Mouse (Mus musculus) cerebellum, adult 9-10 months (tissue): Measurements from ENCODE around the gene Tgfbi.

Experiments used
- DNase-seq: peaks from one replicate; pipeline ENCODE4 v3.0.0; 2022

Gene Tgfbi

GRCm38 (mm10) chr13:56644031-56644430 is 34.7 kb downstream of the Tgfbi start:
- DNase-seq, result no peak

DNA sequence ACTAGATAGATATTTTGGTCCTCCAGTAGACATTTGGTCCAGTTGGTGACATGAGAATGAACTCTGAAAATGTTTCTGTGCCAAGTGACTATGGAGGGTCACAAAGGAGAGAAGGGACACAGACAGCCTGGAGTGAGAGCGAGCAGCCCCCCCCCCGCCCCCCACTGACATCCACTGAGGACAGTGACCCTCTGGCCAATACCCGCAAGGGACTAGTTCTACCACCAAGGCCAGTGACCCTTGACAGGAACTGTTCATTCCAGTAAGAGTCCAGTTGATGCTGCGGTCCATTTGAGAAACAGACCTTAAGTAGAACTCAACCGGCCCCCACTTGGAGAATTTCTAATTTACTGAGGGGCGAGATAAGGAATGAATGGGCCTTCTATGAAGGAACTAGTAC is 36.4 kb downstream of the Tgfbi start:
- DNase-seq, result no peak

- no peak for DNase-seq
Measured at GRCm38 (mm10) chr13:56647597-56648405, 38.5 kb downstream of the Tgfbi start.

DNA sequence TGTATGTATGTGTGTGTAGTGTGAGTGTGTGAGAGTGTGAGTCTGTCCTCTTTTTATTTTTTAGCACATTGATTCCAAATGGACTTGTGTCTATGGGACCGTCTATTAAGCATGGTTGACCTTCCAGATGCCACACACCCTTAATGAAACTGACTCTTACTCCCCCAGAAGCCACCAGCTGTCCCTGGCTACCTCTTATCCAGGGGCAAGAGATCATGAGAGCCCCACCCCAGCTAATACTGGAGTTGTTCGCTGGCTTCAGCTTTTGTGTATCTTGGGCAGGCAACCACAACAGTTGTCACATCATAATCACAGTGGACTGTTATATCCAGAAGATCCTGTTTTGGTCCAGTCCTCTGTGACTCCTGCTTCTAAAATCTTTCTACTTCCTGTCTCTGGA is 40.7 kb downstream of the Tgfbi start:
- DNase-seq, result no peak

DNA sequence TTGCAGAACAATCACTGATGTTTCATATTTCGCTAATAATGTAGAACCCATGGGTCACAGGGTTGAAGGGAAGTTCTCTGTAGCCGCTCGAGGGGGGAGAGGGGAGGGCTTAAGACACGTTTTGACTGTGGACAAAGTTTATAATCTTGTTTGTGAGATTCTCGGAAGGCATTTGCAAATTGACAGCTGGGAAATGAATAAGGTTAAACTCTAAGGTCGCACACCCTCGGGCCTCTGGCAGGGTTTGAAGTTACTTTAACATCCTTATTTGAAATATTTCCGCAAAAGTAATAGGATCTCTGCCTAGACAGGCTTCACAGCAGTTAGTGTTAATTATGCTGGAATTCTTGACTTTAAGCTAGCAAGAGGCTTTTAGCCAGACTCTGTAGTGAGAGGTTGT is 43.1 kb downstream of the Tgfbi start:
- no peak for DNase-seq

GRCm38 (mm10) chr13:56654176-56654575 is 44.9 kb downstream of the Tgfbi start:
- DNase-seq, result no peak

DNA sequence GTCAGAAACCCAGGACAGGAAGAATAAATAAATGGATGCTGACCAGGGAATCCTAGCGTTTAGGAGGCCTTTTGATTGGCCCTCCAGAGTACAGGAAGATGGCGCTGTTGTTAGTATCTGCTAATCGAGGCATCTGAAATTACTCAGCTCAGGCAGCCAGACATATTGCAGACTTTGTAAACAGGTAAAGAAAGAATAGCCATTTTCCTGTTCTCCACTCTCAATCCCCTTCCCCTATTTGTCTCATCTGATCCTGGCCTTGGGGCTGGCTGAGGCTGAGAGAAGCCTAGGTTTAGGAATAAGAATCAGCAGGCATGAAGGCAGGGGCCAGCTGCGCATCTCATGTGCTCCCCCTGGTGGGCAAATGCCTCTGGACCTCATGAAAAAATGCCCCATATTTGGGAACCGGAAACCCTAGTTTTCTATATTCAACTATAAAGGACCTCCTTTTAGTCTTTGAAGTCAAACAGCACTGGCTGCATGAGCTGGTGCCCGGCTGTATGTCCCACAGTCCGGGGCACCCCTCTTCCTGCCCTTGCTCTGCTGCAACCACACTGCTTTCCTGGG is 48.7 kb downstream of the Tgfbi start:
- DNase-seq, result peak; percentile 56

GRCm38 (mm10) chr13:56658931-56659330 is 49.6 kb downstream of the Tgfbi start:
- no peak for DNase-seq

DNA sequence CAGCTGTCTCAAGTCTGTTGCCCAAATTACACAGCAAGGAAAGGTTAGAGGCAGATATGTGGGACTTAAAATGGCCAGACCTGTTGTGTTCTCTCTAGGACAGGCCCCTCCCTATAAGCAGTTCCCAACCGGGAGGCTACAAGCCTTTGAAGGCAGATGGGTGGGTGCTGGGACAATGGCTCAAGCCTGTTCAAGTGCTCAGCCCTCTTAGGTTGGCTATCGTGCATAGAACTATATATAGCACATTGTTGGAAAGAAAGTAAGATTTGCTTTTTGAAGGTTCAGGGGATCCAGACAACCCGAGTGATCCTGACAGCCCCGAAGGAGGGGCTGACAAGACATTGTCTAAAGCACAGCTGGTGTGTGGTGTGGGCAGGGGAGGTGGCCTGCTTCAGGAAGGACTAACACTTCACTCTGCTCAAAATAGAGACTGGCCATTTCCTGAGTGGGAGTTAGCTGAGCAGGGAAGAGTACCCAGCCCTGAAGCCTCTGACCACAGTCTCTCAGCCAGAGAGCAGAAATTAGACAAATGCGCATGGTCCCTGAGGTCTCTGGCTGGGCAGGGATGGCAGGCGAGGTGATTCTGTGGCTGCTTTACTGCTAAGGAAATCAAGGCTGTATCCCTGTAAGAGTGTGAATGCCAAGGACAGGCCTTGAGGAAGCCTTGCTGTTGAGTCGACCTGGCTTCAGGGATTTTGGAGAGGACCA is 52.7 kb downstream of the Tgfbi start:
- DNase-seq, result no peak

- peak; percentile 26 for DNase-seq
Measured at GRCm38 (mm10) chr13:56664256-56665170, 55.2 kb downstream of the Tgfbi start.

GRCm38 (mm10) chr13:56671206-56671605 is 61.9 kb downstream of the Tgfbi start:
- no peak for DNase-seq

DNA sequence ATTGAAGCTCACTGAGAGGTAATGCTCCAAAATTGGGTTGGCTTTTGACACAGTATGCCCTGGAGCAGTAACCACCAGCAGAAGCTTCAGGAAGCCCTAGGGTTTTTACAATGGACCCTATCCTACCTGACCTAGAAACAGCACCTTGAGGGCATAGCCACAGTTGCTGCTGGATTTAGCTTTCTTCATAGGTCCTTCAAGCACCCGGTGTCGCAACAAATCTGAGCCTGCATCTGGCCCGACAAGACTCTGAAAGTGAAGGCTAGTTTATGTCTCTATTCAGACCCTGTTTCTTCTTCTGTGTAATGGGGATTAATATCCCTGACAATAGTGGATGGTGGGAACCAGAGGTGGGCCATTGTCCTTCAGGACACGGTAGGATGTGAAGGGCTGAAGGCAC is 68.4 kb downstream of the Tgfbi start:
- no peak for DNase-seq

DNA sequence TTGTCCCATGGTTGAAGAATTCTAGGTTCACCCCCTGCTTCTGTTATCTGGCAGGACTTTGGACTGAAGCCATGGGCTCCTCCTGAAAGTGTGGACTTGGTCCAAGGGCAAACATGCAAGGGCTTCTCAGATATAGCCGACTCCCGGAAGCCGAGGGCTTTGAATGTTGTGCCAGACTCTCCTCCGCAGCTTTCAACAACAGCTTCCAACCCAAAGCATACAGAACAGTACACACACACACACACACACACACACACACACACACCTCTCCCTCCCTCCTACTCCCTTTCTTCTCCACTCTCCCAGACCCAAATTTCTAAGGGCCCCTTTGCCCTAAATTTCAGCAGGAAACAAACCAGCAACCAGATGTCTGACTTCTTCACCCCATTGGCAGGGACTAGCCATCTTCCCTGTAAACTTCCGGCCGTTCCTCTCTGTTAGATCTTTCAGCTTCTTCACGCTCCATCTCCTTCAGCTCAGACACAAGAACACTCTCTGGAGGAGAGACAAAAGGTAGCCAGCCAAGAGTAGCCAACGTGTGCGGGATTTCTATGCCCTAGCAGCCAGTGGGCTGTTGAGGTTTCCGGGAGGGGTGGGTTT is 69.0 kb downstream of the Tgfbi start:
- DNase-seq, result no peak

- DNase-seq, result no peak
Measured at GRCm38 (mm10) chr13:56678826-56679504, 69.6 kb downstream of the Tgfbi start.

DNA sequence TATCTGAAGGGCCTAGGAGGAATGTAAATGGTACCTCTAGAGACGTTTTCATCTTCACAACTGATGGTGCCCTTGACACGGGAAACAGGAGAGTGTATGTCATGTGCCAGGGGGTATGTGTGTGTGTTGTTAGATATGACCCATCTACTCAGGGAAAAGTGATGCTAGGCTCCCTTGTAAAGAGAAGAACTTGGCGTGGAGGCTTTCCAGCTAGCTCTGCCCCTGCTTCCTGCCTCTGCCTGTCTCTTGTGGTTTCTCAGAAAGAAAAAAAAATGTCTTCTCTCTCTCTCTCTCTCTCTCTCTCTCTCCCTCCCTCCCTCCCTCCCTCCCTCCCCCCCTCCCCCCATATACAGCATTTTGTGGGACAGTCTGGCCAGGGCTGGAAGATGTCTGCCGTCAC is 72.6 kb downstream of the Tgfbi start:
- no peak for DNase-seq

DNA sequence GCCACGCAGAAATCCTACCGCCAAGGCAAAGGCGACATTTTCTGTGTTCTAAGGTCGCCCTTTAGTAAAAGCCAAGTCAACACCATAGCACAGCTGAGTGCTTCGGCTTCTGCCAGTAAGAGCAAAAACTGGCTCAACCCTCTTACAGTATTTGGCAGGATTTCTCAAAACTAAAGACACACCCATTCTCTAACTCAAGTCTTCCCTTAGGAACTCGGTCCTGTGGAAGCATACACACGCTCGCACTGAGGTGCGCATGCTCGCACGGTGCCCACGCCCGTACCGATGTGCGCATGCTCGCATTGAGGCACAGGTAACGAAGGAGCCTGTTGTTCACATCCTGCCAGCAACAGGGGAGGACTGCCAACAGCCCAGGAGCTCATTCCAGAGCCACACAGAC is 73.0 kb downstream of the Tgfbi start:
- DNase-seq, result peak; percentile 96

DNA sequence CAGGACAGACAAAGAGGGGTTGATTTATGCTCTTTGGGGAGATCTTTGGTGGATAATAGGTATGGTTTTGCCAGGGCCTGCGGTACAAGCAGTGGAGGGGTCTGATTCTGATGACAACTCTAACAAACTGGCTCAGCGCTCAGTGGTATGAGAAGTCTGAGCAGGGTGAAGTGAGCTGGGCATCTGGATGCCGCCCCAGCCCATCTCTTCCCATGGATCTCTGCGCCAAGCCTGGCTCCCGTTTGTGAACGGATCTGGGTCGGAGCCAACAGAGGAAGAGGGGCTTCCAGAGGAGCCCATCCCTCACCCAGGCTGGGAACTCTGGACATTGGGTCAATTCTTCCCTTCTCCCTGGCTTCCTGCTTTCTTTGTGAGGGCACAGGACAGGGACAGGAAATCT is 74.0 kb downstream of the Tgfbi start:
- peak; percentile 34 for DNase-seq
